Mouse (Mus musculus): ENCODE results near the gene Thsd7b.

DNA sequence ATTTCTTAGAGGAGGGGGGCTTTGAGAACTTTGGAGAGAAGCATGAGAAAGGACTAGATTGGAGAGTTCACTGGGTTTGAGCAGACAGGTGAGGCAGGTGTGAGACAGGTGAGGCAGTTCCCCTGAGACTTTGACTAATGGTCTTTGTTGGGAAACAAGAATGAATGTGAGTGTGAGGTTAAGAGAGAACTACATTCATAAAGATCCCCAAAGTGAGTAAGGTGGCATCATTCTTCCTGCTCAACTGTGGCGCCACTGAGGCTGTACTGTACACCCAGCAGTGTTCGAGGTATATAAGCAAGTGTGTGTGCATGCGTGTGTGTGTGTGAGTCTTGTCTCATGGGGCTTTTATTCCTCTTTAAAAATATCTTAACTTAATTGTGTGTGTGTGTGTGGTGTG lies 6.4 kb upstream of the Thsd7b start:
- TF ChIP-seq CTCF (IDR thresholded peaks at IDR 0.05; ENCODE audit: extremely low read depth, insufficient read length, insufficient replicate concordance, low read depth, low read length) = no peak
- TF ChIP-seq POLR2A (IDR thresholded peaks at IDR 0.05; ENCODE audit: low read depth, low read length) = no peak

Data from small intestine, adult 2 months (tissue).